Mouse (Mus musculus): ENCODE results near the gene Gabrb1.

The Gabrb1 gene

GRCm38 (mm10) chr5:71828996-71829395 is 171.1 kb downstream of the Gabrb1 start:
- DNase-seq (ENCODE audit: low spot score in 2 of 2), result no peak

- DNase-seq (ENCODE audit: low spot score in 2 of 2), result no peak
Observed at GRCm38 (mm10) chr5:71830342-71830741, 172.4 kb downstream of the Gabrb1 start.

- DNase-seq (ENCODE audit: low spot score in 2 of 2), result no peak
Observed at GRCm38 (mm10) chr5:71842241-71842640, 184.3 kb downstream of the Gabrb1 start.

DNA sequence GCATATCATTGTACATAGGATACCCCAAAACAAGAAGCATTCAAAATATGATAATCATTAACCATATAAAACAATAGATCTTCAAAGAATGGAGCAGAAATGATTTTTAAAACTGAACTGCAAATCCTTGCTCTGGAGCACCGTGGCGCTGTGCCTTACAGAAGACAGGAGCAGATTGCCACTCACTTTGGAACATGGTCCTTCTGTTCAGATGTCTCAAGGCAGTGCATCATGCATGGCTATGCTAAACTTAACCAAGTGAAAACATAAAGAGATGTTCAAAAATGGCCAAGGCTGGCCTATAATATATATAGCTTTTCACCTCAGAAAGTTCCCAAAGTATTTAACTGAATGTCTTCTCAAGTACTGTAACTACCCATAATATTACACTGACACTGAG is 240.3 kb downstream of the Gabrb1 start:
- no peak for DNase-seq (ENCODE audit: low spot score in 2 of 2)

- DNase-seq (ENCODE audit: low spot score in 2 of 2), result peak in 1 of 2 experiments; percentile 6
Observed at GRCm38 (mm10) chr5:71903399-71903798, 245.5 kb downstream of the Gabrb1 start.

GRCm38 (mm10) chr5:71914028-71914427 is 256.1 kb downstream of the Gabrb1 start:
- DNase-seq (ENCODE audit: low spot score in 2 of 2), result no peak

GRCm38 (mm10) chr5:71915711-71916110 is 257.8 kb downstream of the Gabrb1 start:
- DNase-seq (ENCODE audit: low spot score in 2 of 2), result no peak

GRCm38 (mm10) chr5:71917206-71917605 is 259.3 kb downstream of the Gabrb1 start:
- no peak for DNase-seq (ENCODE audit: low spot score in 2 of 2)

- DNase-seq (ENCODE audit: low spot score in 2 of 2), result no peak
Observed at GRCm38 (mm10) chr5:71923636-71924035, 265.7 kb downstream of the Gabrb1 start.

DNA sequence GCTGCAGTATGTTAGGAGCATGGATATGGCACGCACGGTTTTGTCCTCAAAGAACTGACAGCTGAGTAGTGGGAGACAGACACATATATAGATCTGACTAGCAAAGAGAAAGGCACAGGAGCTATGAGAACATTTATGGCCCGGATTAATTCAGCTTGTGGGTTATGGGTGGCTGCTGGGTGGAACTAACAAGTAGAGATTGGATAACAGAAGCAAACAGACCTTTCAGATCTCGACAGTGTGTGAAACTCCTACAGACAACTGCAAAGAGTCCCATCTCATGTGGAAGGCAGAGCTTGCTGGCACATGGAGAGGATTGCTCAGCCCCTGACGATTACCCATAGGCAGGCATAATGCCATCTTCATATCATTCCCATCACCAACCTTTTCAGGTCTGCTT is 268.4 kb downstream of the Gabrb1 start:
- DNase-seq (ENCODE audit: low spot score in 2 of 2), result no peak

DNA sequence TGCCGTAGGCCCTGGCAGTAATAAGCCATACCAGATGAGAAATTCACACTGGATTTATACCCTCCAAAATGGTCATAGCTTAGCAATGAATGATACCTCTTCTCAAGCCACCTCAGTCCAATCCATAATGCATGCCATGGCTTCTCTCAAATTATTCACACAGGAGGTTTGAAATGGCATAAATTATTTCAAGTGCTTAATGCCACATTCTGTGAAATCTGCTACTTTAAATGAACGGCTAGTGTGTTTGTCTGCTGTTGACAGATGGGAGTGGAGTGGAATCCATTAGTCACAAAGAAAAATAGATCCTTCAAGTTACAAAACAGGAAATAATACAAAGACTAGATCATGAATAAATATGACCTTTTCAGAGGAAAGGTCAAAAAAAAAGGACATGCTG is 272.1 kb downstream of the Gabrb1 start:
- no peak for DNase-seq (ENCODE audit: low spot score in 2 of 2)

GRCm38 (mm10) chr5:71951398-71951797 is 293.5 kb downstream of the Gabrb1 start:
- DNase-seq (ENCODE audit: low spot score in 2 of 2), result no peak

DNA sequence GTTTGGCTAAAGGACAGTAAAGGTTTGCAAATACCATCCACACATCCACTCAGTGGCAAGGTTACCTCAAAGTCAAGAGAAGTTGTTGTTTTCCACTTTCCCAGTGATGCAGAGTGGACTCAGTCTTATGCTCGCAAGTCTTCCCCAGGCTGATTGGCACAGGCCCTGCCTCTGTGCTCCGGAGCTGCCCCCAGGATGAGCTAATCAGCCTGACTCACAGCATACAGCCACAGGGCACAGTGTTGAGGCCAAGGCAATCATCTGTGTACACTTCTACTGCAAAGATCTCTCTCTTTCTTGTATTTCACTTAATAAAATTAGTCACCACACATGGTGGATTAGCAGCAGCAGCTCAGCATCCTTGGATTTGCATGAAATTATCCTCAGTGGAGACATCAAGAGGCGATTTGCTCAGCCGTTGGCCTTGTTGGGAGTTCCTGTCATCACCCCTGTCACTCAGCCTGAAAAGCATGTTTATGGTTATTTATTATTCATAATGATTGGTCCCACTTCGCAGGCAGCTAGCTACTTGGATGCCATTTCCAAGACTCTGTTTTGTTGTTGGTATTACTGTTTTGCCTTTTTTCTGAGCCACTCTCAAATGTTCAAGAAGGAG is 297.3 kb downstream of the Gabrb1 start:
- no peak for DNase-seq (ENCODE audit: low spot score in 2 of 2)

- no peak for DNase-seq (ENCODE audit: low spot score in 2 of 2)
Observed at GRCm38 (mm10) chr5:71964876-71965432, 307.0 kb downstream of the Gabrb1 start.

DNA sequence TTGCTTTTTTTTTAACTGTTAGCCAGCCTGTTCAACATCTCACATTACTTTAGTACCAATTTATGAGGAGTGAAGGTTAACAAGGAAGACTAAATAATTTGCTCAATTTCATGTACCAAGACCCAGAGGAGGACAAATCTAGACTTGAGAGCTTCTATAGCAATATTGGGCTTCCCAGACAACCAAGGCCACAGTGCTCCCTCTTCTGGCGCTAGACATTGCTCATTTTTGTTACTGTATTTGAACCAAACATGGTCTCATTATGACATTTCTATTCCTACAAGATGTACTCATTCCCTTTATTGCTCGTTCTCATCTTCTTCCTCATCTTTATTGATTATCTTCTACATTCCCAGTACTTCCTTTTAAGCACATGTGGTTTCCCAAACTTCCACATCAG is 307.6 kb downstream of the Gabrb1 start:
- DNase-seq (ENCODE audit: low spot score in 2 of 2), result no peak

DNA sequence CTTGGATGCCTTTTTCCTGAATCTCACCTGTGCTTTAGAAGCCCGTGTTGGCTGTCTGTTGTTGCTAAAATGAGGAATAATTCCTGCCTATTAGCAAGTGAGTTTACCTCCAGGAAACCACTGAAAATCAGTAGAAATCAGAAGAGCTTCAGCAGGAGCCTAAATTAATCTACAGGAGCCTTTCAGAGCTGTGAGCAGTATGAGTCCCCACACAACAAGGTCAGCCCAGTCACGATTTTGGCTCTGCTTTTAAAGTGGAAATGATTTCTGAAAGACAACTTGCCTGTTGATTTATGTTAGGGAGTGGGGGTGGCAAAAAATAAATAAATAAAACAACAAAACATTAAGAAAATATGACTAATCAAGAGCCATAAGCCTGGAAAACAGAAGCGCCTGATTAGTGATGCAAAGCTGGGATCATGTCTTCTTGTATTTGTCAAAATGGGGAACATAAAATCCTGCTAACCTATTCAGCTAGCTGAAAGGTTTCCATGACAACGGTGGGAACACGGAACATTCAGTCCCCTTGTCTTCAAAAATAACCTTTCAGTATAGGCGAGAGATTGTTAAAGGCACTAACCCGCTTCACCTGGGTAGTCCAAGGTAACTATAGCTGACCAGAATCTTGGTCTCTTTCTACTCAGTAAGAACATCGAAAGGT is 312.4 kb downstream of the Gabrb1 start:
- DNase-seq (ENCODE audit: low spot score in 2 of 2), result no peak

DNA sequence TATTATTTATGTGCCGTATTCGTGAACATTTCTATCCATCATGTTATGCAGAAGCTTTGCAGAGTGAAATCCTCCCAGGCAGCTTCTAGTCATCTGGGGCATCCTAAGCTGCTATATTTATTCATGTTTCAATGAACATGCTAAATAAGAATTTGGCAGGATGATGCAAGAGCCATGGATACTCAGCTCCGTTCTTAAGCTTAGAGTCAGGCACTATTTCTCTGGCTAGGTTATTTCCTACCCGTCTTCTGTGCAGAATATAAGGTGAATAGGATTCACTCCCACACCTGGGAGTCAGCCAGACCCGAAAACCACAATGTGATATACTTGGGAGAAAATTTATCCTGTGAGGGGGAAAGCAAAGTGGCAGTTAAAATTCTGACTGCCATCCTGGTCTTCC is 314.9 kb downstream of the Gabrb1 start:
- DNase-seq (ENCODE audit: low spot score in 2 of 2), result no peak

DNA sequence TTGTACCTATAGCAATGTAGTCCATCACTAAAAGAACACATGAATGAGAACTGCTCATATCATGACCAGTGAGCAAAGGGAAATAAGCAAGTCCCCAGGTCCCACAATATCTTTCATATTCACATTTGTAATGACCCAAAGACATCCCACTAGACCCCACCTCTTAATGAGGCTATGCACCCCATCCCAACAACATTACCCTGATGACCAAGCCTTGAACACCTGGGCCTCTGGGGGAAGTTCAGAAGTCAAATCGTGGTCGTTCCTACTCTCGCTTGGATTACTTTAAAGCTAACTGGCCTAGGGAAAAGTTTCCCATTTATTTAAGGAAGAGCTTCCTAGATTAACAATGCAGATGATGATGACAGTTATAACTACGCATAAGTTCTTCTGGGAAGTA is 318.2 kb downstream of the Gabrb1 start:
- DNase-seq (ENCODE audit: low spot score in 2 of 2), result no peak

DNA sequence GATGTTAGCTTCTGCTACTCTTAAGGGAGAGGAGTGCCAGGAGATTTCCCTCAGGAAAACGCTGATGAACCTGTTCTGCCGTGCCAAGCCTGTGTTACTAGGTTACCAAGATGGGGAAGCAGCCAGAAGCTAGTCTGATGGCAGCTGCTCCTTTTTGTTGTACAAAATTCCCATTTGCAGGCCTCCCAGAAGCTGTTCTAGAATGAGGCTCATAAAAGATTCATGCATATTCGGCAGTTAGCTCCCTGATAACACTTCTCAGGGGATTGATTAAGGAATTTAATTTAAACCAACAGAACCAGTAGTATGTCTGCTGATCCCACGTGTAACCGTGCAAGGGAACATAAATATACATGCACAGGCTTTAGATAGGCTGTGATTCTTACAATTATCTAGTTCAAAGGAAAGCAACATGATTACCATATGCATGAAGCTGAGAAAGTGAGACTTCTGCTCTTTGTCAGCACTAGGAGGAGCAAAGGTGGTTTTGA is 318.7 kb downstream of the Gabrb1 start:
- DNase-seq (ENCODE audit: low spot score in 2 of 2), result no peak

- DNase-seq (ENCODE audit: low spot score in 2 of 2), result no peak
Observed at GRCm38 (mm10) chr5:71986561-71986960, 328.6 kb downstream of the Gabrb1 start.

GRCm38 (mm10) chr5:71986983-71987398 is 329.1 kb downstream of the Gabrb1 start:
- no peak for DNase-seq (ENCODE audit: low spot score in 2 of 2)

DNA sequence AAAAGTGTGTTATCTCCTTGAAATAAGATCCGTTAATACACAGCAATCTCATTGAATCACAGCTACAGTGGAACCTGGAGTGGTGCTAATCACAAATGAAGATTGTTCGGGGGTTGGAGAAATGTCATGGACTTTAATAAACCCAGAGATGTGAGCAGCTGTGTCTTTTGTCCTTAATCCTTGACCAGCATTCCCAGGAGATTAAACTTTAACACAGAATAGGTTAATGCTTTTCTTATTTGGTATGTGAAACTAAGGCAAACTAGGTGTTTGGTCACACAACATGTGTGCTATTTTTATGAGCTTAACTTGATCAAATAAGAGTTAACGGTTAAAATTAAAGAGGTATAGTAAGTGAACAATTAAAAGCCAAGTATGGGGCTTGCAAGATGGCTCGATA is 341.6 kb downstream of the Gabrb1 start:
- DNase-seq (ENCODE audit: low spot score in 2 of 2), result no peak

DNA sequence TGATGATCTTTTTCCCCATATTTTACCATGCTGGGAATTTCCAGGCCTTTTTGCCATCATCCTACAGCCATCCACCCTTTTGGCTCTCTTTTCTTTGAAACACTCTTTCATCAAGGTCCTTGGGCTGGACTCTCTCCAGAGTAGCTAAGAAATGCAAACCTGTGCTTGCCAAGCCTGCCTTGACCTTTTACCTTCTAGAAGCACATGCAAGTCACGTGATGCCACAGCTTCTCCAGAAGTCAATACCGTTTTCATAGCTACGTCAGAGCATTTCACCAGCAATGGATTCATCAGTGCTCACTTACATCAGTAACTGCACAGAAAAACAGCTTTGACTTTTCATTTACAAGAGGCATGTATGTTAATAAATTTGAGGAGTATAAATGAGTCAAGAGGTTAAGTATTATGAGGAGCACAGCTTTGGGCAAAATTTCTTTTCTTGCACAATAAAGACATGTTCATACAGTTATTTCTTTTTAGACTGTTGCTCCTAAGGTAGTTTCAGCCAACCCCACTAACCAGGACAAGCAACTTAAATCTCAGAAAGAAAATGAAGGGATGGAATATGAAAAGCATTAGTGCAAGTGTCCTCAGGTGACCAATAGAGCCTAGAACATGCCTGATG is 346.0 kb downstream of the Gabrb1 start:
- no peak for DNase-seq (ENCODE audit: low spot score in 2 of 2)
